Mouse (Mus musculus) heart, adult 11 months (tissue): Measurements from ENCODE around the gene Cryzl2.

Experiments used
- DNase-seq: peaks from one replicate; pipeline ENCODE4 v3.0.0; 2022

Gene Cryzl2

DNA sequence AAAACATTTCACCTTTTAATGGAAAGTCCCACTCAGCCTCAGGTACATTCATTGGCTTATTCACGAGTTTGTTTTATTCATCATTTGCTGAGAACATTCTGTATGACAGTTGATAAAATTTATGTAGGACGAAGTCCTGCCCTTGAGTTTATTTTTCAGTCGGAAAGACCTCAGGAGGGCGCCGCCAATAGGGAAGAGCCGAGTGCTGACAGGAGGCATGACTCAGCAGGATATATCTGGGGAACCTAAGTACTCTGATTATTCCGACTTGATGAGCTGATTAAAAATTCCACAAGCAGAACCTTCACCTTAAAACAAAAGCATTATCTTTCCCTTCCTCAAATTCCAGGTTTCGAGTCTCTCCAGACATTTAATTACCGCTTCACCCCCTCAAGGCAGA lies 21.7 kb downstream of the Cryzl2 start:
- peak; percentile 62 for DNase-seq

DNA sequence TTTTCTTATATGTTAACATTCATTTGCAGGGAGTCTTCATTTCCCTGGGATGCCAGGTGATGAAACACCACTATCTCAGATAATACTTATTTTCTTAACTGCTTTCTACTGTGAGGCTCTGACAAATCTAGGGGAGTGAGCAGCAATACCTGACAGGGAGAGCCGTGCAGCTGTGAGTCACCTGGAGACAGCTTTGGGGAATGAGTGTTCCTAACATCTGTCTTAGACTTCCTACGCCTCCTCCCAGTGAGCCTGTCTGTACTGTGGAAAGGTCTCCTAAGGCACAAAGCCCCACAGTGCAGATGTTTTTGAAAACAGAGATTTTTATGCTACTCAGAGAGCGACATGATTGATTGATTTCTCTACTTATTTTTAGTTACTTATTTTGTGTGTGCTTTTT lies 22.5 kb downstream of the Cryzl2 start:
- DNase-seq: peak; percentile 39

DNA sequence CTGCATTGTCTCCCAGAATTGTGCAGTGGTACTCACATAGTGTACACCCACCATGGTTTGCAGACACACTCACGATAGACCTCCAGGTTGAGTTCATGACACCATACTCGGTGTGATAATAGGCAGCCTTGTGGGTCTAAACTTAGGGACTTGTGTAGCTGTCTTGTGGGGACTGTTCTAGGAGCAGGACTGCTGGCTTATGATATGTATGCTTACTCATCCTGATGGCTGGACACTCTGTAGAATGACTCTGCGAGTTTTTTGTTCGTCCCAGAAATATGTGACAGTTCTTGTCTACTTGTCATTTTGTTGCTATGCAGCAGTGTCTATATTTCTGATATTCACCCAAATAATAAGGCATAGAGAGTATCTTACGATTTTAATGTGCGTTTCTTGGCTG lies 23.3 kb downstream of the Cryzl2 start:
- DNase-seq: no peak

GRCm38 (mm10) chr1:157484161-157484560 lies 25.8 kb downstream of the Cryzl2 start:
- DNase-seq: no peak

DNA sequence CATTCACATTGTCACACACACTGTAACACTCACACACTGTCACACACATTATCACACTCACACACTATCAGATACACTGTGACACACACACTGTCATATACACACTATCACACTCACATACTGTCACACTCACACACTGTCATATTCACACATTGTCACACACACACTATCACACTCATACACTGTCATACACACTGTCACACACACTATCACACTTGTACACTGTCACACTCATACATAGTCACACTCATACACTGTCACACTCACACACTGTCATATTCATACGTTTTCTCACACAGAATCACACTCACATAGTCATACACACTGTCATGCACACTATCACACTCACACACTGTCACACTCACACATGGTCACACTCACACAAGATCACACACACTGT lies 42.3 kb downstream of the Cryzl2 start:
- no peak for DNase-seq

GRCm38 (mm10) chr1:157501352-157501945 lies 43.1 kb downstream of the Cryzl2 start:
- no peak for DNase-seq

DNA sequence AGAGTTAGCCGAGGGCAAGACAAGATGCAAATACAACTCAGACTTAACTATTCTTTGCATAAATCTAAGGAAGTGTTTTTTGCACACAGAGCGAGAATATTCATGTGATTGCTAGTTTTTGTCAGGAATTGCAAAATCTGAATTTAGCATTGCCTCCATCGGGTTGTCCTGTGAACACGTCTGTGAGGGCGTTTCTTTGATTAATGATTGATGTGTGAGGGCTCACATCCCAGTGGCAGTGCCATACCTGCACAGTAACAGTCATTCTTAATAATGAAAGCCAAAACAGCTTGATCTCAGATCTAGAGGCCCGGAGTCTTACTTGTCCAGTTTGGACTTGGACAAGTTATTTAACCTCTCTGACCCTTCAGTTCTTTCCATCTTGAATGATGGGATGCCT lies 44.7 kb downstream of the Cryzl2 start:
- peak; percentile 25 for DNase-seq

DNA sequence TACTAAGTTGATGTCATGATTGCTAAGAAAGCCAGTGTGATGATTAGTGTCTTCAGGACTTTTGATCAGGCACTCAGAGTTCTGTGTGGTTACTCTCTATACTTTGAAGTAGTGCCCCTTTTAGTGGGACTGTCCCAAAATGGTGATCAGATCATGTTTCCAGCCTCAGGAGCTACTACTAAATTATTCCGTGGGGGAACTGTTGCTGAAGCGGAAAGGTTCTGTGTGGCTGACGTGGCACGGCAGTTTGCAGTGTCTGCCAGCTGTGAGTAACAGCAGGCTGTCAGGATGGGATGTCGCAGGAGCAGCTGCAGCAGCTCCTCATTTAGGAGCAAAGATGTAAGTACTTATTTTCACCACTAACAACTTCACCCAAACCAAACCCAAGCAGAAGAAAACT lies 48.1 kb downstream of the Cryzl2 start, which contains the start of gene Sec16b:
Gene Sec16b, plus strand, starts transcription at position 207 of the 400 bp plus-strand sequence.
- DNase-seq: peak; percentile 96

GRCm38 (mm10) chr1:157506995-157507595 lies 48.7 kb downstream of the Cryzl2 start:
- peak; percentile 90 for DNase-seq

DNA sequence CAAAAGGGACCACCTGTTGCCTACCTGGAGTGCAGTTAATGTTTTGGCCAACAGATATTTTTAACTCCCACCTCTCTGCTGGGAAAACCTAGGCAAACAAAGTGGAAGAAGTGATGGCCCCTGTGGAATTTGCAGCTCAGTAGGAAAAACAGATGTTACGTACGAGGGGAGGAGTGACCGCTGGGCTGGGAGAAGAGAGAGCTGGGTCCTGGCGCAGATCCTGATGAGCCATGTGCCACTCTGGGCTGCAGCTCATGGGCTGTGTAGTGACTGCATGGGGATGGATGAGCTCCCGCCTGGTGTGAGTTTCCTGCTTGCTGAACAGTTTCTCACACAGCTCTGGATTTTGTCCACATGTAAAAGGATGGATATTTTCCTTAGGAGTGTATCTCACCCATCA lies 49.4 kb downstream of the Cryzl2 start:
- DNase-seq: peak; percentile 97

DNA sequence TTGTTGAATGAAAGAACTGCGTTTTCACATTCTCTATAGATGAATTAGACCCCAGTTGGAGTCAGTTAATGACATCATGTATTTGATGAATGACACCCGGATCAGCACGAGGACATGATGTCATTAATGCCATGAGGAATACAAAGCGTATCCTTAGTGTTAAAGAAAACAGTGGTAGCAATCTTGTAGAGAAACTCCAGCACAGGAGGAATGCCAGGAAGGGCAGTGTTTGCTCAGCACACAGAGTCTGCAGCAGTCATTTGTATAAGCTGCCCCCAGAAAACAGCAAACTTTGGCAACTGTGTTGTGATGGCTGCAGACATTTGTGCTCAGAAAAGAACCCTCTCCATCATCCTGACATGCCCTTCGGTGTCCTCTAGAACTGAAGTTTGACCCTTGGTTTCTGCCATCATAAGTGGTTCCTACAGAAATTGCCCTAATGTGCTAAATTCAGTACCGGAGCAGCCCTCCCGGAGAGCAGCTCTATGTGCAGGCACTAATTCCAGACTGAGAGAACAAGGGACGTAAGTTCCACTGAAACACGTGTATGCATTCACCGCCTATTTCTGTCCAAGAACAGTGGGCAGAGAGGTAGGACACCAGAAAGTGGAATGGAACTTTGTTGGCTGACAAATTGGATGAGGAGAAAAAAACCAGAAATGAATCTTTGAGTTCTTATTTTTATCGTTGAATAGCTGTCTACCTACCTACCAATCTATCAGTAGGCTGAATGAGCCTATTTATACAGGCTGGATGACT lies 54.5 kb downstream of the Cryzl2 start:
- peak; percentile 50 for DNase-seq

- DNase-seq: no peak
These were observed 55.2 kb downstream of the Cryzl2 start for GRCm38 (mm10) chr1:157513559-157513958.

GRCm38 (mm10) chr1:157514298-157514697 lies 55.9 kb downstream of the Cryzl2 start:
- DNase-seq: peak; percentile 55

GRCm38 (mm10) chr1:157516838-157517808 lies 58.7 kb downstream of the Cryzl2 start:
- no peak for DNase-seq

GRCm38 (mm10) chr1:157518111-157518523 lies 59.7 kb downstream of the Cryzl2 start:
- peak; percentile 92 for DNase-seq

- DNase-seq: no peak
These were observed 61.0 kb downstream of the Cryzl2 start for GRCm38 (mm10) chr1:157519396-157519795.

GRCm38 (mm10) chr1:157522322-157522721 lies 63.9 kb downstream of the Cryzl2 start:
- DNase-seq: peak; percentile 76

DNA sequence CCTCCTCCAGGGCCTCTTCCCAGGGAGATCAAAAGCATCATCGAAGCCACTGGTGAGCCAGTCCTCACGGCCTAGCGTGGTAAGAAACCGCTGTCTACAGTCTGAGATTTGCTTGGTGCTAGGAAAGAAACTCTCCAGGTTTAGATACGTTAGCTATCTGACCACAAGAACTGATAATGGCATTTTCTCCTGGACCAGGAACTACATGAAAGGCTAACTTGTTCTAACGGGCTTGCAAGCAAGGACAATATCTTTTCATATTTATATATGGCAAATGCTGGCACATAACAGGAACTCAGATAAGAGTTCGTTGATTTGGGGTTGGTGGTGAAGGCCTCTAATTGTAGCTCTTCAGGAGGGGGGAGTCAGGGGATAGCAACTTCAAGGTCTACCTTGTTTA lies 66.4 kb downstream of the Cryzl2 start:
- DNase-seq: no peak

GRCm38 (mm10) chr1:157525692-157526354 lies 67.4 kb downstream of the Cryzl2 start:
- DNase-seq: peak; percentile 82

DNA sequence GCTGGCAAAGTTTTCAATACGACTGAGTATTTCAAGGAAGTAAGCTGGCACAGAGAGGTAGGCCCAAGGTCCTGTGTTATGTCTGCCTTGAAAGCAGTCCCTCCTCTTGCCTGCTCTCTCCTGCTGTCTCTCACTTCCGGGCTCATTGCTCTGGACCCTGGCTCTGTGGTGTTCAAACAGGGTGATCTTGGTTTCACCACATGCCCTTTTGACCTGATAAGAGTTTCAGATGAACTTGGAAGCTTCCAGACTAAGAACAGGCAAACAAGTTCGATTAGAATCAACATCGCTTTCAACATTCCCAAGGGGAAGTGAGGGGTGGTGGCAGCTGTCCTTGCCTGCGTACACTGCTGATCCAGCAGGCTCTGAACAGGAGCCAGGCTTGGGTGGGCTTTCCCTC lies 68.2 kb downstream of the Cryzl2 start:
- peak; percentile 43 for DNase-seq

DNA sequence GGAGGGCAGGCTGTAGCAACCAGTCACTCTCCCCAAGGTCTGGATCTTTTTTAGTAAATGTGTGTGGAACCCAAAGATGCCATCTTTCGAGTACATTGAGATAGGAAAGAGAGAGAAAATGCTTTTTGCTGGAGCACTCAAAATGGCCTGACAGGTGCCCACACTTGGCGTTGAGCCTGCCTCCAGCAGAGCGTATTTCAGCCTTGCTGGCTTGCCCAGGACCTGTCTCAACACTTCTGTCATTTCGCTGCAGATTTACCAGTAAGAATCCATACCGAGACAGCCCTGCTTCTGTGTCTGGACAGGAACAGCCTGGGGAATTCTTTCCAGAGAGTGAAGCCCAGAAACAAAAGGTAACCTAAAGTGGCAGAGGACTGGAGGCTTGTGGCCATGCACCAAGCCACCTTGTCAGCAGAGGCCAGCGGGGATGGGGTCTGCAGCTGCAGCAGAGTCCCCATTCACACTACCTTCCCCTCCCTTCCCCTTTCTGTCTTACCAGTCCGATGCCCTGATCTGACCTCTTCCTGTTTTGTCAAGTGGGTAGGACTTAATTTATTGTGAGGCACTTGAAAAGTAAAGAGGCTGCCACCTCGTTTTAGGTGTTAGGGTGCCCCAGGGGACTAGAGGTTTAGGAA lies 74.6 kb downstream of the Cryzl2 start:
- DNase-seq: peak; percentile 57

DNA sequence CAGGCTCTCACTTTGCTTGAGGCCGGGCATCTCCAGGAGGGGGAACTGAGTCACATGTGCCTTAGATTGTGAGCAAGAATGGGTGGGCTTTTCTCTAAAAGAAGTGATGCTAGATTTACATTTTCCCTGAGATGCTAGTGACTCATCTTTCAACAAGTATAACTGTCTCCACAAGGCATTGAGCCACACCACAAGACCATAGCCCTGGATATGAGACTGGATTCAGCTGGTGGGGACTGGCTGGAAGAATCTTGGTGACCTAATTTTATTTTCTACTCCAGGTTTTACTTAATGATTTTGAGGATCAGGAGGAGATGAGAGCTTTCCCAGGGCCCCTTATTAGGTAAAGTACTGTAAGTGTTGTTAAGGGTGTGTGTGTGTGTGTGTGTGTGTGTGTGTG lies 77.2 kb downstream of the Cryzl2 start:
- no peak for DNase-seq
